Mouse (Mus musculus): ENCODE measurements around the gene Pecr. TPM values are rescaled to one million over a fixed set of nuclear protein-coding genes. Genes with fewer than 3 reads are reported as not detected.

Gene Pecr
- total and polyA plus RNA-seq, 2 experiments, result 228 to 269 TPM

DNA sequence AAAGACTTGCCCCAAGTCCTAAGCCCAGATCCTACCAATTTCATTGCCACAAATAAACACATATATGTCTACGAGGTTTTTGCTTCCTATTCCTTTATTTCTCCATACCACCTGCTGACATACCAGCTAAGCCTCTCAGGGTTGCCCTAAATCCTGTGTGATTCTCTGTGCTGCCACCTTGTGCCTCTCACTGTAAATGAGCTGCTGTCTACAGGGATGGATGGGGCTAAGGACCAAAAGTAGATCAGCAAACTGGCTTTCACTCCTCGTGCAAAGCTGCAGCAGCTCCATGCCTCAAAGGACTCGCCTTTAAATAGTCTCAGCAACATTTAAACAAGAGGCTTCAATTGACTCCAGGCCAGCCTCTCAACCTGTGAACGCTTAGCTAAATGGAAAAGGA is 64.1 kb downstream of the Pecr start:
- Histone ChIP-seq H3K27ac (replicated peaks; ENCODE audit: insufficient read depth, low read depth, low read length) (no peak overlapping the region), H3K36me3 (ENCODE audit: control insufficient read depth, insufficient read depth, low read length) (no peaks in the 10 kb centered on the region), H3K4me3 (ENCODE audit: insufficient read depth, low read depth, low read length) (no peak overlapping the region), H3K9ac (ENCODE audit: low read depth, low read length) (no peak overlapping the region), H3K27me3 (ENCODE audit: control insufficient read depth, insufficient read depth, low read length) (no peaks in the 10 kb centered on the region), H3K79me2 (ENCODE audit: control insufficient read depth, insufficient read depth, low read length) (no peaks in the 10 kb centered on the region), H3K4me1 (ENCODE audit: control insufficient read depth, insufficient read depth, low read length) (0 out of 2 replicates have a peak, but pooled peaks cover 3% of the 10 kb centered on the region)
- DNase-seq (ENCODE audit: extremely low read depth, low read depth, low spot score), result peak; percentile 47
- WGBS, result 35% methylated on average over 4 of the region's 4 CpGs
- peak; percentile 37 for TF ChIP-seq CTCF (IDR thresholded peaks at IDR 0.05; ENCODE audit: low read depth, low read length)
- no peak for TF ChIP-seq POLR2A (IDR thresholded peaks at IDR 0.05; ENCODE audit: extremely low read depth, insufficient read depth, low read length)

DNA sequence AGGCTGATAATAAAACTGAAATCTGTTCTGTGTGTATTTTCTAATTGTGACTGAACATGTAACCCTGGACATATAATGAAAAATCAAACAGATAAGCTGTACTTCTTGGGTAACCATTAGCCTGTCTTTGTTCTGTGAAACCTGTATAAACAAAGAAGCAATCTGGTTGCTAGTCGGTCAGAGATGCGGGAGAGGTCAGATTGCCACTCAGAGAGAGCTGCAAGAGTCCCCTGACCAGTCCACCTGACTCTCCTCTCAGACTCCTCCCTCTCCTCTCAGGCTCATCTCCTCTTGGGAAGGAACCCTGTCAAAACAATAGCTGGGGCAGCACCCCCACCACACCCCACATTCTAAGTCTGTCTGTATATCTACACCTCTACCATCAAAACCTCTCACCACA is 65.0 kb downstream of the Pecr start:
- 7% methylated on average over 2 of the region's 2 CpGs for WGBS
- Histone ChIP-seq H3K27ac (replicated peaks; ENCODE audit: insufficient read depth, low read depth, low read length) (no peak overlapping the region), H3K79me2 (ENCODE audit: control insufficient read depth, insufficient read depth, low read length) (no peaks in the 10 kb centered on the region), H3K27me3 (ENCODE audit: control insufficient read depth, insufficient read depth, low read length) (no peaks in the 10 kb centered on the region), H3K4me3 (ENCODE audit: insufficient read depth, low read depth, low read length) (no peak overlapping the region), H3K9ac (ENCODE audit: low read depth, low read length) (no peak overlapping the region), H3K36me3 (ENCODE audit: control insufficient read depth, insufficient read depth, low read length) (no peaks in the 10 kb centered on the region), H3K4me1 (ENCODE audit: control insufficient read depth, insufficient read depth, low read length) (0 out of 2 replicates have a peak, but pooled peaks cover 3% of the 10 kb centered on the region)
- TF ChIP-seq POLR2A (IDR thresholded peaks at IDR 0.05; ENCODE audit: extremely low read depth, insufficient read depth, low read length), result no peak
- TF ChIP-seq CTCF (IDR thresholded peaks at IDR 0.05; ENCODE audit: low read depth, low read length), result no peak
- peak; percentile 44 for DNase-seq (ENCODE audit: extremely low read depth, low read depth, low spot score)

GRCm38 (mm10) chr1:72218626-72219025 is 65.5 kb downstream of the Pecr start:
- no peak overlapping the region for H3K4me3 ChIP-seq (ENCODE audit: insufficient read depth, low read depth, low read length)
- no peaks in the 10 kb centered on the region for H3K27me3 ChIP-seq (ENCODE audit: control insufficient read depth, insufficient read depth, low read length)
- 59% methylated on average over 2 of the region's 2 CpGs for WGBS
- H3K27ac ChIP-seq (replicated peaks; ENCODE audit: insufficient read depth, low read depth, low read length), result no peak overlapping the region
- TF ChIP-seq CTCF (IDR thresholded peaks at IDR 0.05; ENCODE audit: low read depth, low read length), result no peak
- no peak for TF ChIP-seq POLR2A (IDR thresholded peaks at IDR 0.05; ENCODE audit: extremely low read depth, insufficient read depth, low read length)
- 0 out of 2 replicates have a peak, but pooled peaks cover 3% of the 10 kb centered on the region for H3K4me1 ChIP-seq (ENCODE audit: control insufficient read depth, insufficient read depth, low read length)
- H3K36me3 ChIP-seq (ENCODE audit: control insufficient read depth, insufficient read depth, low read length), result no peaks in the 10 kb centered on the region
- no peaks in the 10 kb centered on the region for H3K79me2 ChIP-seq (ENCODE audit: control insufficient read depth, insufficient read depth, low read length)
- H3K9ac ChIP-seq (ENCODE audit: low read depth, low read length), result no peak overlapping the region
- no peak for DNase-seq (ENCODE audit: extremely low read depth, low read depth, low spot score)

GRCm38 (mm10) chr1:72216761-72217160 is 67.4 kb downstream of the Pecr start:
- Histone ChIP-seq H3K4me1 (ENCODE audit: control insufficient read depth, insufficient read depth, low read length) (0 out of 2 replicates have a peak, but pooled peaks cover 3% of the 10 kb centered on the region), H3K36me3 (ENCODE audit: control insufficient read depth, insufficient read depth, low read length) (no peaks in the 10 kb centered on the region), H3K27me3 (ENCODE audit: control insufficient read depth, insufficient read depth, low read length) (no peaks in the 10 kb centered on the region), H3K9ac (ENCODE audit: low read depth, low read length) (no peak overlapping the region), H3K4me3 (ENCODE audit: insufficient read depth, low read depth, low read length) (no peak overlapping the region), H3K79me2 (ENCODE audit: control insufficient read depth, insufficient read depth, low read length) (peaks cover 2% of the 10 kb centered on the region; the same call in 1 of the 2 replicates), H3K27ac (replicated peaks; ENCODE audit: insufficient read depth, low read depth, low read length) (no peak overlapping the region)
- no peak for DNase-seq (ENCODE audit: extremely low read depth, low read depth, low spot score)
- TF ChIP-seq CTCF (IDR thresholded peaks at IDR 0.05; ENCODE audit: low read depth, low read length) (no peak), POLR2A (IDR thresholded peaks at IDR 0.05; ENCODE audit: extremely low read depth, insufficient read depth, low read length) (no peak)
- 88% methylated on average over 7 of the region's 7 CpGs for WGBS

- H3K27ac ChIP-seq (replicated peaks; ENCODE audit: insufficient read depth, low read depth, low read length), result no peak overlapping the region
- no peak for TF ChIP-seq CTCF (IDR thresholded peaks at IDR 0.05; ENCODE audit: low read depth, low read length)
- TF ChIP-seq POLR2A (IDR thresholded peaks at IDR 0.05; ENCODE audit: extremely low read depth, insufficient read depth, low read length), result no peak
Observed at GRCm38 (mm10) chr1:72215174-72215573, 68.9 kb downstream of the Pecr start.

DNA sequence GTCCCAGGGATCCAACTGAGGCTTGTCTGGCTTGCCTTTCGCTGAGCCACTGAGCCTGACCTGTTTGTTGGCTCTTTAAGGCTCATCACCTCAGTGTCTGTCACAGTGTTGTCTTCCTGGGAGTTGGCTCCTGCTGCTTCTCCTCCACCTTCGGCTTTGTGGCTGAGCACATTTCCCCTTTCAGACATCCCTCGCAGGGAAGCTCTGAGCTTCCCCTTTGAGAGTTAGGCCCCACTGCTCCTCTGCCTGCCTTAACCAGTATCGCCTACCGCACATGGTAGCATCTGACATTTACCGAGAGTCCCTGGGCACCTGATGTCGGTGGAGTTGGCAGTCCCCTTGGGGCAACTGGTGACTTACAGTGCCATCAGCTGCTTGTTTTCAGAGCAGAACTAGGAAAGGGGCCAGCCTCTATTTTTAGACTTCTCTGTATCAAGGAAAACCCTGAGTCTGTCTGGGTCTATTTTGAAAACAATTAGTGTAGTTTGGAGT is 69.6 kb downstream of the Pecr start:
- TF ChIP-seq CTCF (IDR thresholded peaks at IDR 0.05; ENCODE audit: low read depth, low read length), result no peak
- TF ChIP-seq POLR2A (IDR thresholded peaks at IDR 0.05; ENCODE audit: extremely low read depth, insufficient read depth, low read length), result no peak
- no peaks in the 10 kb centered on the region for H3K27me3 ChIP-seq (ENCODE audit: control insufficient read depth, insufficient read depth, low read length)
- whole genome bisulfite sequencing, result 72% methylated on average over 7 of the region's 7 CpGs
- peaks cover 3% of the 10 kb centered on the region; the same call in 1 of the 2 replicates for H3K79me2 ChIP-seq (ENCODE audit: control insufficient read depth, insufficient read depth, low read length)
- H3K9ac ChIP-seq (ENCODE audit: low read depth, low read length), result no peak overlapping the region
- H3K27ac ChIP-seq (replicated peaks; ENCODE audit: insufficient read depth, low read depth, low read length), result no peak overlapping the region
- H3K4me3 ChIP-seq (ENCODE audit: insufficient read depth, low read depth, low read length), result no peak overlapping the region
- DNase-seq (ENCODE audit: extremely low read depth, low read depth, low spot score), result no peak
- H3K4me1 ChIP-seq (ENCODE audit: control insufficient read depth, insufficient read depth, low read length), result peaks cover 3% of the 10 kb centered on the region; the same call in 1 of the 2 replicates
- H3K36me3 ChIP-seq (ENCODE audit: control insufficient read depth, insufficient read depth, low read length), result no peaks in the 10 kb centered on the region

More at GRCm38 (mm10) chr1:72215174-72215573, 68.9 kb downstream of the Pecr start:
- WGBS, result 74% methylated on average over 4 of the region's 4 CpGs
- Histone ChIP-seq H3K4me1 (ENCODE audit: control insufficient read depth, insufficient read depth, low read length) (0 out of 2 replicates have a peak, but pooled peaks cover 3% of the 10 kb centered on the region), H3K36me3 (ENCODE audit: control insufficient read depth, insufficient read depth, low read length) (no peaks in the 10 kb centered on the region), H3K9ac (ENCODE audit: low read depth, low read length) (no peak overlapping the region), H3K79me2 (ENCODE audit: control insufficient read depth, insufficient read depth, low read length) (peaks cover 2% of the 10 kb centered on the region; the same call in 1 of the 2 replicates), H3K4me3 (ENCODE audit: insufficient read depth, low read depth, low read length) (no peak overlapping the region), H3K27me3 (ENCODE audit: control insufficient read depth, insufficient read depth, low read length) (no peaks in the 10 kb centered on the region)
- no peak for DNase-seq (ENCODE audit: extremely low read depth, low read depth, low spot score)
